Mouse (Mus musculus) monocyte, adult 2 months (primary cell): ENCODE measurements around the gene Timm23.
"Not testable (repeated sequence)": the region's sequence is repeated elsewhere in the genome, so short reads cannot be mapped to it uniquely, and the experiment has no call there.

ENCODE experiments used
- DNase-seq, 2 experiments: peaks; one replicate each; pipeline ENCODE4 v3.0.0; 2022; ENCODE audit warnings: low spot score in 2 of 2, low read depth in 1 of 2

The Timm23 gene

GRCm38 (mm10) chr14:32136467-32136866 lies 65.2 kb downstream of the Timm23 start:
- DNase-seq = not testable (repeated sequence)

DNA sequence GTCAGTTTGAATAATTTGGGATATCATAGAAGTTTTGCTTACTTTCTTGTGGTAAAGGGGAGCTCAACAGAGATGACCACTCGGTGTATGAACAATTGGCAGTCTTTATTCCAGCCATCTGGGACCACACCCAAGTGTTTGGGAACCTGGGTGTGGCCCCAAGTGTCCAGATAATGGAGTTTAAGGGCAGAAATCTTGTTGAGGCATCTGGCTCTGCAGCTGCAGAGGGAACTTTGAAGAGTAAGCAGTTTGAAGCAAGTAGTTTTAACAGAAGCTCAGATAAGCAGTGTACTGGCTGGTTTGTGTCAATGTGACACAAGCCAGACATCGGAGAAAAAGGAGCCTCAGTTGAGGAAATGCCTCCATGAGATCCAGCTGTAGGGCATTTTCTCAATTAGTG lies 67.4 kb downstream of the Timm23 start:
- no peak for DNase-seq

DNA sequence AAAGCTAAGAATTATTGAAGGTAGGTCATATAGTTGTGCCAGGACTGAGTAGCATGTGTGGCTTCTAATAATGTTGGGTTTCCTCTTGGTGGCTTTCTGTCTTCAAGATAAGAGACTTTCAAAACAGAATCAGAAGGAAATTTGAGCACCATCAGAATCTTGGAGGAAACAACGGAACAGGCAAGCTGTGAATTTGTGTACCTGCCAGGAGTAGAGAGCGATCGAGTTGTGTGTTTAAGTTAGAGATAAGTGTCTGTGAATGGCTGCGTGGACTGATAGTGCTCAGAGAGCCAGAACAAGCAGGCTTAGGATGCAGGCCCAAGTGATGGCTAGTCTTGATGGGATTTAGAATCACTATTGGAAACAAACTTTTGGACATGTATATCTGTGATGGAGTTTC lies 69.9 kb downstream of the Timm23 start:
- no peak for DNase-seq
